Mouse (Mus musculus): ENCODE data around the gene Bid. TPM values are rescaled to one million over a fixed set of nuclear protein-coding genes. Genes with fewer than 3 reads are reported as not detected.

Gene Bid
- total and polyA plus RNA-seq, 3 experiments = 28.2 to 50.2 TPM; not detected in 1

DNA sequence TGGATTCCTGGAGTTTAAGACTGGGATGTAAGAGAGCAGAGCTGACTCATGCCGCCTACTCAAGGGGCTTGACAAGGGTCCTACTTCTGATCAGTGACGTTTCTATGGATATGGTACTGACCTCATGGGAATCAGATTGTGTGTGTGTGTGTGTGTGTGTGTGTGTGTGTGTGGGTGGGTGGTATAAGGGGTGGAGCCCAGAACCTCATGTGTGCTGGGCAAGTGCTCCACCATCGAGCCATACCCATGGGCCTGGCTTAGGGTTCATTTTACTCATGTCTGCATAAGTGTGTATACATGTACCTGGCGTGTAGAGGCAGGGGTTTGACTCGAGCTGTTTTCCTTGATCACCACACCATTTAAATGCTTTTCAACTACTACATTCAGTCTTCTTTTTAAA is 27.3 kb upstream of the Bid start:
- no peaks in the 10 kb centered on the region for H3K27me3 ChIP-seq (ENCODE audit: control insufficient read depth in 1 of 2, insufficient read depth in 2 of 2, low read length in 2 of 2)
- H3K4me3 ChIP-seq (ENCODE audit: control insufficient read depth in 1 of 2, insufficient read depth in 1 of 2, low read depth in 2 of 2, low read length in 2 of 2) = no peak overlapping the region
- no peaks in the 10 kb centered on the region for H3K9me3 ChIP-seq (replicated peaks; ENCODE audit: insufficient read depth, low read length)
- DNase-seq (ENCODE audit: low read depth, low spot score) = no peak
- H3K27ac ChIP-seq (ENCODE audit: control insufficient read depth, low read depth, low read length) = no peak overlapping the region
- H3K4me1 ChIP-seq (ENCODE audit: control insufficient read depth in 1 of 2, insufficient read depth in 2 of 2, low read length in 2 of 2) = no peaks in the 10 kb centered on the region
- no peaks in the 10 kb centered on the region for H3K79me2 ChIP-seq (ENCODE audit: control insufficient read depth, insufficient read depth, low read length, poor library complexity)
- H3K36me3 ChIP-seq (ENCODE audit: control insufficient read depth in 1 of 2, insufficient read depth in 2 of 2, low read length in 2 of 2) = no peaks in the 10 kb centered on the region; a peak in 1 of 4 replicates
- TF ChIP-seq MEF2A (IDR thresholded peaks at IDR 0.05; ENCODE audit: extremely low read depth, insufficient replicate concordance, low read depth, low read length, poor library complexity, severe bottlenecking) (no peak), JUND (IDR thresholded peaks at IDR 0.05; ENCODE audit: low read depth, low read length) (no peak), TBP (IDR thresholded peaks at IDR 0.05; ENCODE audit: low read depth, low read length) (no peak), CTCF (IDR thresholded peaks at IDR 0.05 in 2 of 3, conservative IDR thresholded peaks at IDR 0.05 in 1 of 3; ENCODE audit: control insufficient read depth in 1 of 3, insufficient read depth in 1 of 3, low read depth in 2 of 3, low read length in 3 of 3, poor library complexity in 1 of 3, severe bottlenecking in 1 of 3) (no peak), MYB (IDR thresholded peaks at IDR 0.05; ENCODE audit: low read depth, low read length) (no peak), NRF1 (IDR thresholded peaks at IDR 0.05; ENCODE audit: insufficient read depth, low read depth, low read length, poor library complexity, severe bottlenecking) (no peak), HCFC1 (IDR thresholded peaks at IDR 0.05; ENCODE audit: low read depth, low read length) (no peak), POLR2A (IDR thresholded peaks at IDR 0.05; ENCODE audit: control insufficient read depth in 1 of 2, insufficient read depth in 1 of 2, low read depth in 1 of 2, low read length in 2 of 2, poor library complexity in 1 of 2) (no peak), ZKSCAN1 (IDR thresholded peaks at IDR 0.05; ENCODE audit: low read depth, low read length) (no peak), POLR2AphosphoS2 (IDR thresholded peaks at IDR 0.05; ENCODE audit: low read length) (no peak), SIN3A (IDR thresholded peaks at IDR 0.05; ENCODE audit: low read length) (no peak), SMC3 (IDR thresholded peaks at IDR 0.05; ENCODE audit: low read depth, low read length) (no peak), USF2 (IDR thresholded peaks at IDR 0.05; ENCODE audit: borderline replicate concordance in 1 of 2, insufficient read depth in 1 of 2, low read depth in 1 of 2, low read length in 2 of 2) (no peak), UBTF (IDR thresholded peaks at IDR 0.05; ENCODE audit: borderline replicate concordance, insufficient read depth, low read depth, low read length) (no peak), ZC3H11A (IDR thresholded peaks at IDR 0.05; ENCODE audit: low read depth, low read length) (no peak), MYC (IDR thresholded peaks at IDR 0.05; ENCODE audit: low read depth, low read length) (no peak), POLR2AphosphoS5 (IDR thresholded peaks at IDR 0.05; ENCODE audit: borderline replicate concordance, low read depth, low read length) (no peak), KAT2A (conservative IDR thresholded peaks at IDR 0.05; ENCODE audit: low read depth, low read length) (no peak), BHLHE40 (IDR thresholded peaks at IDR 0.05; ENCODE audit: borderline replicate concordance, low read depth, low read length) (no peak)
- no peak overlapping the region for H3K9ac ChIP-seq (ENCODE audit: control insufficient read depth, low read depth, low read length, poor library complexity, severe bottlenecking)

DNA sequence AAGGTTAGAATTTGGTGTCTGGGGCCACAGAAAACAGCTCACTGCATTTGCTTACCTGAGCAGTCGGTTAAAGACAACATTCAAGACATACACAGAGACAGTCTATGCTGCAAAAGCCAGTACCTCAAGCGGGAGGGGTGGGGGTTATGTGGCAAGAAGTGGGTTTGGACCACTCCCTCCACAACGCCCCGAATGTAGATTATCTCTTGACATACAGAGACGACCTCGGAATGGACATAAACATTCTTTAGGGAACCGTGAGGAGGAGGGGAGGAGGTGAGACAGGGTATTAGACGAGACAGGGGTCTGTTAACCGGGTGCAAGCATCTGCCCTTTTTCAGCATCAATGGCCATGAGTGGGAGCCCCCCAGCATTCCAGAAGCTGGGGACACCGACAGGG is 26.9 kb upstream of the Bid start:
- H3K4me3 ChIP-seq (ENCODE audit: control insufficient read depth in 1 of 2, insufficient read depth in 1 of 2, low read depth in 2 of 2, low read length in 2 of 2) = no peak overlapping the region

More for the DNA sequence above, 26.9 kb upstream of the Bid start:
- H3K27ac ChIP-seq (ENCODE audit: control insufficient read depth, low read depth, low read length) = no peak overlapping the region
- TF ChIP-seq ZMIZ1 (IDR thresholded peaks at IDR 0.05; ENCODE audit: low read depth, low read length) = no peak
- TF ChIP-seq CHD1 (IDR thresholded peaks at IDR 0.05; ENCODE audit: low read depth, low read length) = no peak
- TF ChIP-seq TCF12 (IDR thresholded peaks at IDR 0.05; ENCODE audit: low read depth, low read length) = no peak
- TF ChIP-seq MXI1 (IDR thresholded peaks at IDR 0.05; ENCODE audit: low read depth, low read length) = no peak
- TF ChIP-seq USF2 (IDR thresholded peaks at IDR 0.05; ENCODE audit: borderline replicate concordance in 1 of 2, insufficient read depth in 1 of 2, low read depth in 1 of 2, low read length in 2 of 2) = no peak
- no peak for TF ChIP-seq GABPA (IDR thresholded peaks at IDR 0.05; ENCODE audit: low read depth, low read length)
- TF ChIP-seq KAT2A (conservative IDR thresholded peaks at IDR 0.05; ENCODE audit: low read depth, low read length) = no peak
- no peak for TF ChIP-seq E2F4 (IDR thresholded peaks at IDR 0.05; ENCODE audit: borderline replicate concordance, low read depth, low read length)
- TF ChIP-seq MAX (IDR thresholded peaks at IDR 0.05; ENCODE audit: low read length) = no peak
- no peak for TF ChIP-seq ZKSCAN1 (IDR thresholded peaks at IDR 0.05; ENCODE audit: low read depth, low read length)
- TF ChIP-seq EP300 (IDR thresholded peaks at IDR 0.05; ENCODE audit: low read depth in 1 of 2, low read length in 2 of 2) = no peak
- TF ChIP-seq ETS1 (IDR thresholded peaks at IDR 0.05; ENCODE audit: low read depth, low read length) = no peak
- no peak for TF ChIP-seq MAFK (IDR thresholded peaks at IDR 0.05; ENCODE audit: borderline replicate concordance, low read depth, low read length)
- no peak for TF ChIP-seq NELFE (IDR thresholded peaks at IDR 0.05; ENCODE audit: low read depth, low read length)
- H3K36me3 ChIP-seq (ENCODE audit: control insufficient read depth in 1 of 2, insufficient read depth in 2 of 2, low read length in 2 of 2) = no peaks in the 10 kb centered on the region
- no peaks in the 10 kb centered on the region for H3K27me3 ChIP-seq (ENCODE audit: control insufficient read depth in 1 of 2, insufficient read depth in 2 of 2, low read length in 2 of 2)
- H3K9me3 ChIP-seq (replicated peaks; ENCODE audit: insufficient read depth, low read length) = no peaks in the 10 kb centered on the region
- no peak overlapping the region for H3K9ac ChIP-seq (ENCODE audit: control insufficient read depth, low read depth, low read length, poor library complexity, severe bottlenecking)
- no peaks in the 10 kb centered on the region for H3K4me1 ChIP-seq (ENCODE audit: control insufficient read depth in 1 of 2, insufficient read depth in 2 of 2, low read length in 2 of 2)
- no peaks in the 10 kb centered on the region for H3K79me2 ChIP-seq (ENCODE audit: control insufficient read depth, insufficient read depth, low read length, poor library complexity)
- no peak for DNase-seq (ENCODE audit: low read depth, low spot score)

All from MEL (cell line).